Mouse (Mus musculus): ENCODE data around the gene Ptprg. TPM values are rescaled to one million over a fixed set of nuclear protein-coding genes. Genes with fewer than 3 reads are reported as not detected.
A peak's percentile ranks its signal among the peaks of the same experiment; 100 is the strongest.

Gene Ptprg
- polyA plus RNA-seq, 1 experiment from 2014 or later: 32.8 TPM

DNA sequence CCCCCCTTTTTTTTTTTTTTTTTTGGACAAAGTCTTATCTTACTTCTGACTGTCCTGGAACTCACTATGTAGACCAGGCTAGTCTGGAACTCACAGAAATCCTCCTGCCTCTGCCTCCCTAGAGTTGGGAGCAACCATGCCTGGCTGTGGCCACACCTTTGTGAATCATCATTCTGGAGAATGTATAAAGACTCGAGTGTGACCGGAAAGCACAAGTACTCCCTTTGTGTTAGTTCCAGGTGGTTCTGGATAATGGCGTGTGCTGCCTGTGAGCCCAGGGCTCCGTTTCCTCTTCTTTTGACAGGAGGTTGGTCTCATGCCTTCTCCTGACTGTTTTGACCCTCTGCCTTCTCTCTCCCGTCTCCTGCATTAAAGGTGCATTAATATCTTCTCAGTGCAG is 41.0 kb downstream of the Ptprg start:
- H3K27ac ChIP-seq: no peak overlapping the region
- ATAC-seq: no peak
- WGBS: 85% methylated on average over 5 of the region's 5 CpGs

DNA sequence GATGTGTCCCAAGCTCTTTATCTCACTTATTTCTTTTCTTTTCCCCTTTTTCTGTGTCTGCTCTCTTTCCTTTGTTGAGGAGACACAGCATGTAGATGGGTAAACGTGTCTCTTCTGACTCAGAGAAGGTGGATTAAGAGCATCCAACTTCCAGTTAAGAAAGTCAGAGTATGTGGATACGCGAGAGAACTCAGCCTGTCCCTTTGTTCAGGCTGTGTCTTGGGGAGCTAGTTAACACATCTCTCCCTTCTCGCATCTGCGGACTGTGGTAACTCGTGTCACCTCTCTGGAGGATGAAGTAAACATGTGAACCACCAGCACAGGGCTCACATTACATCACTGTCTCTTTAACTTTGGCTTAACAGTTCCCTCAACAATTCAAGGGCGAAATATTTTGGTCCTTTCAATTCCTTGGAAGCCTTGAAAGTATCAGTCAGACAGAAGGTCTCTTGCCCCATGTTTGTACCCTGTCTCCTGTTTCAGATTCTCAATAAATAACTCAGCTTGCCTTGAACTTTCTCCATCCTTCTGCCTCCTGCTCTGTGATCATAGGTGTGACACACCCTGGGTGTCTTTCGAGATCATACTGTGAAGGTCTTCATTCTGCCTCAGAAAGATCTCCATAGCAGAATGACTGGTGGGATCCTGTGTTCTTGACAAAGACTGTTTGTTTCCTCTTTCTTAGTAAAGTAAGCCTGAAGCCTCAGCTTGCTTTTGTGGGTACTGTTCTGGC is 51.0 kb downstream of the Ptprg start:
- no peak overlapping the region for H3K27ac ChIP-seq
- H3K4me3 ChIP-seq: no peak overlapping the region
- no peak for ATAC-seq
- WGBS: 66% methylated on average over 8 of the region's 8 CpGs
- H3K9ac ChIP-seq: no peak overlapping the region
- no peaks in the 10 kb centered on the region for H3K9me3 ChIP-seq (replicated peaks)
- peaks cover 23% of the 10 kb centered on the region for H3K4me1 ChIP-seq
- H3K4me2 ChIP-seq: no peak overlapping the region
- no peaks in the 10 kb centered on the region for H3K36me3 ChIP-seq (ENCODE audit: poor library complexity, severe bottlenecking)
- no peaks in the 10 kb centered on the region for H3K27me3 ChIP-seq

More for the DNA sequence above, 41.0 kb downstream of the Ptprg start:
- Histone ChIP-seq H3K27me3 (no peaks in the 10 kb centered on the region), H3K4me1 (0 out of 2 replicates have a peak, but pooled peaks cover 3% of the 10 kb centered on the region), H3K9me3 (replicated peaks) (no peaks in the 10 kb centered on the region), H3K4me2 (no peak overlapping the region), H3K4me3 (no peak overlapping the region), H3K9ac (no peak overlapping the region), H3K36me3 (ENCODE audit: poor library complexity, severe bottlenecking) (no peaks in the 10 kb centered on the region)

GRCm38 (mm10) chr14:11608366-11608765 is 55.0 kb downstream of the Ptprg start:
- Histone ChIP-seq H3K4me1 (peaks cover 15% of the 10 kb centered on the region), H3K27me3 (no peaks in the 10 kb centered on the region), H3K27ac (no peak overlapping the region), H3K36me3 (ENCODE audit: poor library complexity, severe bottlenecking) (no peaks in the 10 kb centered on the region), H3K9me3 (replicated peaks) (no peaks in the 10 kb centered on the region), H3K4me3 (no peak overlapping the region), H3K4me2 (no peak overlapping the region), H3K9ac (no peak overlapping the region)
- 38% methylated on average over 8 of the region's 8 CpGs for WGBS
- no peak for ATAC-seq

GRCm38 (mm10) chr14:11609857-11610582 is 56.7 kb downstream of the Ptprg start:
- Histone ChIP-seq H3K27me3 (no peaks in the 10 kb centered on the region), H3K36me3 (ENCODE audit: poor library complexity, severe bottlenecking) (no peaks in the 10 kb centered on the region), H3K4me3 (no peak overlapping the region), H3K9ac (no peak overlapping the region), H3K4me1 (peaks cover 15% of the 10 kb centered on the region), H3K4me2 (no peak overlapping the region), H3K9me3 (replicated peaks) (no peaks in the 10 kb centered on the region), H3K27ac (no peak overlapping the region)
- ATAC-seq: no peak
- WGBS: 80% methylated on average over 7 of the region's 7 CpGs

GRCm38 (mm10) chr14:11612426-11612825 is 59.1 kb downstream of the Ptprg start:
- Histone ChIP-seq H3K4me3 (no peak overlapping the region), H3K4me2 (no peak overlapping the region), H3K9ac (no peak overlapping the region), H3K36me3 (ENCODE audit: poor library complexity, severe bottlenecking) (no peaks in the 10 kb centered on the region), H3K27ac (no peak overlapping the region), H3K4me1 (peaks cover 18% of the 10 kb centered on the region), H3K9me3 (replicated peaks) (no peaks in the 10 kb centered on the region), H3K27me3 (no peaks in the 10 kb centered on the region)
- WGBS: 94% methylated on average over 5 of the region's 5 CpGs
- ATAC-seq: no peak

DNA sequence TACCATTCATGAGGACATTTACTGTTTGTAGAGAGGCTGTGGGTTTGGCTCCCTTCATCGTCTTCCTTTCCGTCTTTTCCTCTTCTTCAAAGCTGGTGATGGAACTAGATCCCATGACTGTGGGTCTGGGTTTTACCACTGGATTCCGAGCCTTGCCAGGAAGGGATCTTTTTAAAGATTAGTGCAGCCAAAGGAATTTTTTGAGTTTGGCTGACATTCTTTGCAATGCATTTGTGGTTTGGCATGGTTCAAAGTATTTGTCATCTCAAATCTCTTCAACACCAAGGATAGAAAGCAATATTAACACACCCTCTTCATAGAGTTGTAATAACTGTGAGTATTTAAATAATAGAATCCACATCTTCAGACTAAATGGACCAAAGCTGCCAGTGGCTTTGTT is 59.8 kb downstream of the Ptprg start:
- Histone ChIP-seq H3K27me3 (no peaks in the 10 kb centered on the region), H3K36me3 (ENCODE audit: poor library complexity, severe bottlenecking) (no peaks in the 10 kb centered on the region), H3K9ac (no peak overlapping the region), H3K4me1 (peaks cover 14% of the 10 kb centered on the region), H3K27ac (no peak overlapping the region), H3K4me2 (no peak overlapping the region), H3K4me3 (no peak overlapping the region), H3K9me3 (replicated peaks) (no peaks in the 10 kb centered on the region)
- ATAC-seq: no peak
- WGBS: 90% methylated on average over 3 of the region's 3 CpGs

- H3K4me1 ChIP-seq: peaks cover 9% of the 10 kb centered on the region
- no peak for ATAC-seq
- no peak overlapping the region for H3K27ac ChIP-seq
- no peaks in the 10 kb centered on the region for H3K9me3 ChIP-seq (replicated peaks)
- H3K4me2 ChIP-seq: no peak overlapping the region
- H3K9ac ChIP-seq: no peak overlapping the region
- WGBS: 63% methylated on average over 3 of the region's 3 CpGs
- no peak overlapping the region for H3K4me3 ChIP-seq
- no peaks in the 10 kb centered on the region for H3K27me3 ChIP-seq
- H3K36me3 ChIP-seq (ENCODE audit: poor library complexity, severe bottlenecking): no peaks in the 10 kb centered on the region
Observed at GRCm38 (mm10) chr14:11615697-11616096, 62.4 kb downstream of the Ptprg start.

DNA sequence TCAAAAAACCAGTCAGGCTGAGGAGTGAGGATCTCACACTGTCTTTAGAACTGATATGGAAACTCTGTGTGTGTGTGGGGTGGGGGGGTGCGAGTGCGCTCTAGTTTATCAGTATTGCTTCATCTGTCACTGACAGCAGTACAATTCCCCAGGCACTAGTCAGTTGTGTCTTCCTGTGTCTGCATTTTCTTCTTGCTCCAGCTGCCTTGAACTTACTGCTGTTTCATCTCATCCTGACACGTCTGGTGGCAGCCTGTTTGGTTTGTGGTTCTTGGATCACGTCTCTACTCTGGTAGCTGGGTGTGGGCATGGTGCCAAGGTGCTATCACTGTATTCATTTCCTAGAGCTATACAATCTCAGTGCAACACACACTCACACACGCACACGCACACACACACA is 64.0 kb downstream of the Ptprg start:
- no peak overlapping the region for H3K4me3 ChIP-seq
- no peak overlapping the region for H3K4me2 ChIP-seq
- peak; percentile 56; the same call in 1 of the 2 replicates for ATAC-seq
- H3K4me1 ChIP-seq: peaks cover 17% of the 10 kb centered on the region
- no peak overlapping the region for H3K27ac ChIP-seq
- H3K36me3 ChIP-seq (ENCODE audit: poor library complexity, severe bottlenecking): no peaks in the 10 kb centered on the region
- 74% methylated on average over 6 of the region's 6 CpGs for WGBS
- H3K9me3 ChIP-seq (replicated peaks): no peaks in the 10 kb centered on the region
- H3K27me3 ChIP-seq: no peaks in the 10 kb centered on the region
- no peak overlapping the region for H3K9ac ChIP-seq

DNA sequence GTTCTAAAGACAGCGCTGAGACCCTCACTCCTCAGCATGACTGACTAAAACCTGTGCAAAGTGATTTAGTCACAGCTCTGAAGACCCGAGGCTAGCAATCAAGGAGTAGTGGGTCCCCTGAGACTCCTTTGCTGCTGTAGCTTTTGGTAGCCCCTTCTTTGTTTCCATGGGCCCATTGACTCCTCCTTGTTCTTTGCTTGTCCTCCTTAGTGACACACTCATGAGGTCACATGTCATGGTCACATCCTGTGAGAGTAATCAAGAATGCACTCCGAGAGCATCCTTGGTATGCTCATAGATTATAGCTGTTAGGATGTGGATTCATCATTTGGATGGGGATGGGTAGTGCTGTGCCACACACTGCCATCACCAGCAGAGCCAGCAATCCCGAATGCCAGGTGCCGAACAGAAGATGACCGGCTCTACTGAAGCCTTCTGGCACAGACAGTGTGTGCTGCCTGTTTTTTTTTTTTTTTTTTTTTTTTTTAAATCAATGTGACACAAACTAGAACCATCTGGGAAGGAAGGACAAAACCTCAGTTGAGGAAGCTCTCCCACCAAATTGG is 64.9 kb downstream of the Ptprg start:
- H3K36me3 ChIP-seq (ENCODE audit: poor library complexity, severe bottlenecking): no peaks in the 10 kb centered on the region
- 79% methylated on average over 6 of the region's 6 CpGs for WGBS
- H3K4me1 ChIP-seq: peaks cover 17% of the 10 kb centered on the region
- no peak overlapping the region for H3K27ac ChIP-seq
- H3K27me3 ChIP-seq: no peaks in the 10 kb centered on the region
- no peak overlapping the region for H3K9ac ChIP-seq
- H3K4me2 ChIP-seq: no peak overlapping the region
- ATAC-seq: 0 out of 2 replicates have a peak, but pooled peaks have one; percentile 25
- no peaks in the 10 kb centered on the region for H3K9me3 ChIP-seq (replicated peaks)
- H3K4me3 ChIP-seq: no peak overlapping the region

GRCm38 (mm10) chr14:11619606-11620005 is 66.3 kb downstream of the Ptprg start:
- WGBS: 98% methylated on average over 7 of the region's 7 CpGs
- H3K4me1 ChIP-seq: peaks cover 17% of the 10 kb centered on the region
- H3K4me2 ChIP-seq: no peak overlapping the region
- ATAC-seq: no peak
- H3K27ac ChIP-seq: no peak overlapping the region
- no peak overlapping the region for H3K4me3 ChIP-seq
- no peaks in the 10 kb centered on the region for H3K36me3 ChIP-seq (ENCODE audit: poor library complexity, severe bottlenecking)
- H3K9ac ChIP-seq: no peak overlapping the region
- no peaks in the 10 kb centered on the region for H3K27me3 ChIP-seq
- H3K9me3 ChIP-seq (replicated peaks): no peaks in the 10 kb centered on the region

- Histone ChIP-seq H3K4me2 (no peak overlapping the region), H3K4me3 (no peak overlapping the region), H3K36me3 (ENCODE audit: poor library complexity, severe bottlenecking) (no peaks in the 10 kb centered on the region), H3K9ac (no peak overlapping the region), H3K4me1 (peaks cover 17% of the 10 kb centered on the region), H3K27me3 (no peaks in the 10 kb centered on the region), H3K9me3 (replicated peaks) (no peaks in the 10 kb centered on the region), H3K27ac (no peak overlapping the region)
- no peak for ATAC-seq
- WGBS: 74% methylated on average over 6 of the region's 6 CpGs
Observed at GRCm38 (mm10) chr14:11620314-11620713, 67.0 kb downstream of the Ptprg start.

DNA sequence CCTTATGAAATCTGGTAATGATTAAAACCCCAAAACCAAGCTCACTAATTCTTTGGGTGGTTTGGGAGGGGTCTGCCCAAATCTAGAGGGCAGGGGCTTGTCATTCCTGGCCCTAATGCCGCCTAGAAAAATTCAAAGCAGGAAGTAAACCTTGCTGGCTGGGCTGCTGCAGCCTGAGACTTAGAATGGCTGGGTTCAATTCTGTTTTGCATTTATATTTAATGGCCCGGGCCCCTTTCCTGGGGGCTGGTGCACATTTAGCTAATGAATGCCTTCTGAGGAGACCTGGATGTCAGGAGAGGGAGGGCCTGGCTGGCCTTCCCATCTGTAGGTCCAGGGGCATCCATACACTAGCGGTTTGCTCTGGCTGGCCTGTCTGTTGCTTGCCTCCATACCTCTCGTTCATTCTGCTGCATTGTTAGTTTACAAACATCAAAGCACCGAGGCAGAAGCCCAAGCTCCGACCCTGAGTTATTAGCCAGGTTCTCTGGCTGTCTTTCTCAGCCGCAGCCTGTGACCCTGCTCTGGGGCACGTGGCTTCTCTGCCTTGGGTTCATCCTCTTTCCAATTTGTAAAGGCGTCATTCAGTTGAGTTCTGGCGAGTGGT is 67.7 kb downstream of the Ptprg start:
- no peaks in the 10 kb centered on the region for H3K27me3 ChIP-seq
- no peak overlapping the region for H3K4me2 ChIP-seq
- WGBS: 16% methylated on average over 10 of the region's 10 CpGs
- no peaks in the 10 kb centered on the region for H3K9me3 ChIP-seq (replicated peaks)
- ATAC-seq: peak; percentile 42; the same call in 1 of the 2 replicates
- H3K27ac ChIP-seq: no peak overlapping the region
- H3K36me3 ChIP-seq (ENCODE audit: poor library complexity, severe bottlenecking): no peaks in the 10 kb centered on the region
- no peak overlapping the region for H3K4me3 ChIP-seq
- peaks cover 15% of the 10 kb centered on the region for H3K4me1 ChIP-seq
- no peak overlapping the region for H3K9ac ChIP-seq
